Mouse (Mus musculus): Measurements from ENCODE around the gene Hoxc6. TPM values are rescaled to one million over a fixed set of nuclear protein-coding genes. Genes with fewer than 3 reads are reported as not detected.

Gene Hoxc6
- polyA plus RNA-seq, 1 experiment: 10.7 TPM

- DNase-seq (ENCODE audit: low read depth, low spot score): no peak
Measured at GRCm38 (mm10) chr15:102967312-102967510, 30.8 kb upstream of the Hoxc6 start, which contains the start of gene Hoxc5. Hoxc5 (plus strand) TSS chr15:102967443.

DNA sequence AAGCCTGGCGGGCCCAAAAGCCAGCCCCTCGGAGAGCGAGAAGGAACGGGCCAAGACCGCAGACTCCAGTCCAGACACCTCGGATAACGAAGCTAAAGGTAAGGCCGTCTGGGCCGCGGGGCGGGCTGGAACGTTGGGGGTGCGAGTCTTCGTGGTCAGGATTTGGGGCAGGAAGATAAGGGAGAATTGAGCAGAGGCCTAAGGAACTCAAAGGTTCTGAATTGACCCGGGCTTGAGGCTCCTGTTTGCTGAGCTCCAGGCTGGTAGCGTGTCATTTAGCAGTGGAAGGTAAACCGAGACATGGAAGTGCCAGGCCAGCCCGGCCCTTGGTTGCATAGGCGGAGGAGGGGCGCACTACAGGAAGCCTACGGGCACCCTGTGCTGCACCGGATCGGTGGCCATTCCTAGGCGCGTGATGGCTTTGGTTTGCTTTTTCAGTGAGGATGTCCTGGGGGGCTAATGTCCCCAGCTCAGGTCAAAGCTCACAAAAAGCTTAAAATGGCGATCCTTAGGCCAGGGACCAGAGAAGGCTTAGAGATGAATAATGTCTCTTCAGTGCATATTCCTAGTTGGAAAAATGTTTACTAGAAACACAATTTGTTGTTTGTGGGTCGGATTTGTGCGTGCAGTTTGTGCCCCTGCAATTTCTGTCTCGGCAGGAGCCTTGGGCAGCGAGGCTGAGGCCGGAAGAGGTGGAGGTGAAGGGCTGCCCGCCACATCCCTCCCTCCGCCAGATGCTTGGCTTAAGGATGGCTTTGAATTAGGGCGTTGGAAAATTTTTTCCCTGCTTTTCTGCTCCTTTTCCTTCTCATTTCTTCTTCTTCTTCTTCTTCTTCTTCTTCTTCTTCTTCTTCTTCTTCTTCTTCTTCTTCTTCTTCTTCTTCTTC lies 30.3 kb upstream of the Hoxc6 start:
- no peak for DNase-seq (ENCODE audit: low read depth, low spot score)
- 10% methylated on average over 34 of the region's 34 CpGs for WGBS

More at GRCm38 (mm10) chr15:102967312-102967510, 30.8 kb upstream of the Hoxc6 start, which contains the start of gene Hoxc5:
- 9% methylated on average over 12 of the region's 12 CpGs for WGBS

DNA sequence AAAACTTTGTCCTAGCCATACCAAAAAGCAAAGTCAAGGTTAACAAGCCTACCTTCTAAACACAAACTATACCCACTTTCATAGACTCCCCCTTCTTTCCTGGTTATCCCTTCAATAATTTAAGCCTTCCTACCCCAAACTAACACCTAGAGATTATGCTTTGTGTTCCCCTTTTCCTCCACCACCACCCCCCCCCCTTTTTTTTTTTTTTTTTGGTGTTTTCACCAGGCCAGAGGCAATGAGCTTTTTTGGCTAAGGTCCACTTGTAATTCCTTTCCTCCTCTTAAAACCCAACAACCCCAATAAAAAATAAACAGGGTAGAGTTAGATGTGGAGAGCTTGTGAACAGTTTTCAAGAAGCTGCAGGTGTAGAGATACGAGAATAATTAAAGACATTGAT lies 28.8 kb upstream of the Hoxc6 start:
- DNase-seq (ENCODE audit: low read depth, low spot score): no peak
- 39% methylated on average over 1 of the region's 1 CpGs for WGBS

- WGBS: 4% methylated on average over 12 of the region's 12 CpGs
- no peak for DNase-seq (ENCODE audit: low read depth, low spot score)
Measured at GRCm38 (mm10) chr15:102970740-102971139, 27.3 kb upstream of the Hoxc6 start.

DNA sequence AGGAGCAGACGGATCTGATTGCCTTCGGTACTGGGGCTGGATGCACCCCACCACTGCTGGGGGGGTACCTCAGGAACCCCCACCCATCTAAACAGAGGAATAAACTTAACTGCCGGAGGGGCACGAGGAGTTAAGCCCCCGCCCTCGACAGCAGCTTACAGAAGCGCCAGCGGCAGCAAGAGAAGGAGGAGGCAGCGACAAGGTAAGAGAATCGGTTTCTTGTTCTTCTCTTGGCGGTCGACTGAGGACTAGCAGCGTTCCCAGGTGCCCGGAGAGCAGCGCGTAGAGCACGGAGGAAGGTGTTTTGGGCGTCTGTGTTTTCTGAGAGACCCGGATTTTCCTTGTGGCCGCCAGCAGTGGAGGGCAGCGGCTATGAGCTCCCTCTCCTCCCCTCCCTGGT lies 25.8 kb upstream of the Hoxc6 start:
- WGBS: 7% methylated on average over 21 of the region's 21 CpGs
- DNase-seq (ENCODE audit: low read depth, low spot score): no peak

- whole genome bisulfite sequencing: 17% methylated on average over 6 of the region's 6 CpGs
- no peak for DNase-seq (ENCODE audit: low read depth, low spot score)
Measured at GRCm38 (mm10) chr15:102972753-102973152, 25.3 kb upstream of the Hoxc6 start.

- 17% methylated on average over 7 of the region's 7 CpGs for WGBS
- DNase-seq (ENCODE audit: low read depth, low spot score): no peak
Measured at GRCm38 (mm10) chr15:102975034-102975433, 23.0 kb upstream of the Hoxc6 start.

DNA sequence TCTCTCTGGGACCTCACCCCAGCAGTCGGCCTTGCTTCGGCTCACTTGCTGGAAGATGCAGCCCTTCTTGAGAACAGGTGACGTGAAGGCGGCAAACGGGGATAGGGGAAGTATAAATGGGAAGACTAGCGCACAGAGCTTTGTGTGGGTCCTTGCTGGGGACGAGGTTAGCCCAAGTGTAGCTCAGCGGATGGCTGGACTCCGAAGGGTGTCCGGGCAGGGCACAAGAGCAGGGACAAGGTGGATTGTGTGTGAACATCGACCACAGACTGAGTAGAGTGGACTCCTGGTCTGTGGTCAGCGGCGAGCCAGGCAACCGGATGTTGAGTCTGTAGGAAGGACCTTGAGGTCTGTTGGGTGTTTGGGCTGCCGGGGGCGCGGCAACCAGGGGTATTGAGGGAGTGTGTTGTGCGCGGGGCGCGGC lies 22.4 kb upstream of the Hoxc6 start:
- no peak for DNase-seq (ENCODE audit: low read depth, low spot score)
- WGBS: 9% methylated on average over 21 of the region's 21 CpGs

DNA sequence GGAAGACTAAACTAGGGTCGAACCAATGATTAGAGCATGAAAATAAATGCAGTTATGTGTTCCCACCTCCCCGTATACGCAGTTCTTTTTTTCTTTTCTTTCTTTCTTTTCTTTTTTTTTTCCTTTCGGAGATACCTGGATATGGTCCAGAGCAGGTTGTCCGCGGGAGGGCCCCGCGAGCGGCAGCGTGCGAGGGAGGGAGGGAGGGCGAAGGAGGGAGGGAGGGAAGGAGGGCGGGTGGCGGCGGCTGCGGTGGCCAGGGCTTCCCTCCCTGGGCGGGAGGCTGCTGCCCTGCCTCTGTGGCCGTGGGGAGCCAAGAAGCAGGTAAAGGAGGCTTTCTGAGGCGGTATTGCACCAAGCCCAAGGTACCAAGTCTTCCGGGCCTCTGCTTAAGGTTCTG lies 21.9 kb upstream of the Hoxc6 start, which contains the start of gene Hoxc9:
Gene Hoxc9 (plus strand): TSS at position 269 of the 400 bp plus-strand sequence.
- 12% methylated on average over 19 of the region's 20 CpGs for WGBS
- DNase-seq (ENCODE audit: low read depth, low spot score): no peak

- 6% methylated on average over 37 of the region's 37 CpGs for WGBS
- DNase-seq (ENCODE audit: low read depth, low spot score): no peak
Measured at GRCm38 (mm10) chr15:102976631-102977422, 21.2 kb upstream of the Hoxc6 start.

GRCm38 (mm10) chr15:102977423-102977974 lies 20.6 kb upstream of the Hoxc6 start:
- DNase-seq (ENCODE audit: low read depth, low spot score): no peak
- WGBS: 10% methylated on average over 16 of the region's 16 CpGs

DNA sequence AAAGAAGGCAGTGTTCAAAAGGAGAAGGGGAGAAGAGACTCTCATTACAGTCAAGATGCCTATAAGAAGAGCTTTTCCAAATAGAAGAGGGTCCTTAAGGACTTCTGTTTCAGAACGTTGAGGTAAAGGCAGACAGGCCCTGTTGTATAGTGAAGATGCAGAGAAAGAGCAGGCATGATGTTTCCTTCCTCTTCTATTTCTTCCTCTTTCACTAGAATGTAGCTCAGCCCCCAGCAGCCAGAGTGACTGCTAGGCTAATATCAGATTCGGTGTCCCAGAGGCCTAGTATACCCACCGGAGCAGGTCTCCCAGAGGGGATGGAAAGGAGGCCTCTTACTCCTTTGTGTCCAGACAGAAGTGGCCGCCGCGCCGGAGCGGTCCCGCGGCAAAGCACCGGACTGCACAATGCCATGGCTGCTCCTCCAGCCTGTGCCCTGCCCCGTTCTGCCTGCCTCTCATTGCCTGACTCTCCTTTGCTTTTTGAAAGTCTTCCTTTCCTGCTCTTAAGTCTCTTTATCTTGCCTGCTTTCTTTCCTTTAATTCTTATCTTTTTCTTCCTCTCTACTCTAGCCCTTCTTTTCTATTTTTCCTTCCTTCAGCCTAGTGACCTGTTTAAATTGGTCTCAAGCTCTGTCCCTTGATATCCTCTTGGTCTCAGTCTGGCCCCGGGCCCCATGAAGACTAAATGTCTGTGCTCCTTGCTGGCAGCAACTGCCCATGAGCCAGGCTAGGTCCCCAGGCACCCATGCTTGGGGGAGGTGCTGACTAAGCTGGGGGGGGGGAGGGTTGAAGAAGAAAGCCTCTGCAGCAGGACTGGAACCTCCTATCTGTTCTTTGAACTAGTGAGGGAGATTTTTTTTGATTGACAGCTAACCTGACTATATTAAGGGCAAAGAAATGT lies 19.2 kb upstream of the Hoxc6 start:
- 20% methylated on average over 13 of the region's 13 CpGs for WGBS

GRCm38 (mm10) chr15:102979936-102980335 lies 18.1 kb upstream of the Hoxc6 start:
- 10% methylated on average over 1 of the region's 1 CpGs for WGBS
- DNase-seq (ENCODE audit: low read depth, low spot score): no peak

More for the DNA sequence above, 19.2 kb upstream of the Hoxc6 start:
- DNase-seq (ENCODE audit: low read depth, low spot score): no peak

DNA sequence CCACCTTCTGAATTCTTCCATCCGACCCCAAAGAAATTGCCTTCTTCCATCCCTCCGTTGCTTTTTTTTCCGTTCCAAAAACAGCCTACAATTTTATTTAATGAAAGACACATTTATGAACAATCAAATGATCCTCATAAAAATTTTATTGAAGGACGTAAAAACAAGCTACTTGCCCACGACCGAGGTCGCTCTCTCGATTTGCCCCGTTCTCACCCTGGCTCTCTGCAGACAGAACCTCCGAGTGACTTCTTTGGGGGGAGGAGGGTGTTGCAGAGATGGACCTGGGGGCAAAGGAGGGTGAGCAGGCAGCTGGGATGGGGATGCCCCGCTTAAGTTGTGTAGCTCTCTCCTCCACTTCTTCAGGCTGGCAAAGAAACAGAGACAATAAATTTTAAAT lies 17.7 kb upstream of the Hoxc6 start:
- WGBS: 7% methylated on average over 11 of the region's 11 CpGs
- no peak for DNase-seq (ENCODE audit: low read depth, low spot score)

DNA sequence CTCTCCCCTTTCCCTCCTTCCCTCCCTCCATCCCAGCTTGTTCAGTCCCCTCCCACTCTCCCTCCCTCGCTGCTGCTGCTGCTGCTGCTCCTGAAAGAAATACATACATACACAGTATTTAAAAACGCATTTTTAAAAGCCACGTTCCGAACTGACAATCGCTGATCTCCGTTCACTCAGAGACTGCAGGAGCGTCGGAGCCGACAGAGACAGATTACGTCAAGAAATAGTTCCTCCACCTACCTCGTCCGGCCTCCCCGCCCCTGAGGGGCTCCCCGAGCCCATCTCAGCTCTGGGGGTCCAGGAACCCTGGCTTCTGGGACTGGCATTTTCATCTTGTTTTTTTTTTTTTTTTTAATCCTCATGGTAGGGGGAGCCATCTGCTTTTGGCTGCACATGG lies 17.1 kb upstream of the Hoxc6 start:
- no peak for DNase-seq (ENCODE audit: low read depth, low spot score)
- WGBS: 3% methylated on average over 14 of the region's 14 CpGs

- 2% methylated on average over 88 of the region's 88 CpGs for WGBS
- DNase-seq (ENCODE audit: low read depth, low spot score): no peak
Measured at GRCm38 (mm10) chr15:102981379-102982288, 16.4 kb upstream of the Hoxc6 start.

GRCm38 (mm10) chr15:102983716-102984115 lies 14.3 kb upstream of the Hoxc6 start:
- WGBS: 19% methylated on average over 12 of the region's 12 CpGs

GRCm38 (mm10) chr15:102984521-102984920 lies 13.5 kb upstream of the Hoxc6 start:
- 31% methylated on average over 10 of the region's 10 CpGs for WGBS

More at GRCm38 (mm10) chr15:102983716-102984115, 14.3 kb upstream of the Hoxc6 start:
- no peak for DNase-seq (ENCODE audit: low read depth, low spot score)

More at GRCm38 (mm10) chr15:102984521-102984920, 13.5 kb upstream of the Hoxc6 start:
- DNase-seq (ENCODE audit: low read depth, low spot score): no peak
